In genomic region chr16:60121435-60121834, GRCm38 (mm10) we compare ENCODE assay signal across 27 mouse cellular contexts.
"Had no signal": no experiment of that assay in that cellular context is flagged by ENCODE, and none has a peak within 500 bp of the region (broad histone marks: within the 10 kb centered on the region; RNA-seq: fewer than 3 reads in every experiment).

No protein-coding gene starts in this region.

- H3K27ac ChIP-seq: gastrocnemius, adult 2 months; heart, embryonic 10.5 days; heart, embryonic 13.5 days; heart, embryonic 15.5 days; hindbrain, embryonic 13.5 days; hindbrain, embryonic 15.5 days; hindbrain, postnatal 0 days; kidney, embryonic 15.5 days; kidney, postnatal 0 days; left cerebral cortex, adult 2 months; limb, embryonic 10.5 days; limb, embryonic 12.5 days had no signal

- H3K4me3 ChIP-seq: gastrocnemius, adult 2 months; heart, embryonic 10.5 days; heart, embryonic 13.5 days; heart, embryonic 15.5 days; hindbrain, embryonic 13.5 days; hindbrain, embryonic 15.5 days; kidney, embryonic 15.5 days; left cerebral cortex, adult 2 months; limb, embryonic 10.5 days; limb, embryonic 12.5 days had no signal

- H3K4me2 ChIP-seq: heart, embryonic 13.5 days; heart, embryonic 15.5 days; hindbrain, embryonic 13.5 days; hindbrain, embryonic 15.5 days; kidney, embryonic 15.5 days; limb, embryonic 12.5 days; liver, embryonic 11.5 days had no signal

- H3K9me3 ChIP-seq: heart, embryonic 10.5 days; heart, embryonic 13.5 days; heart, embryonic 15.5 days; hindbrain, embryonic 13.5 days; hindbrain, embryonic 15.5 days; kidney, embryonic 15.5 days; limb, embryonic 10.5 days; limb, embryonic 12.5 days had no signal

- H3K9ac ChIP-seq: heart, embryonic 13.5 days; heart, embryonic 15.5 days; hindbrain, embryonic 13.5 days; hindbrain, embryonic 15.5 days; kidney, embryonic 15.5 days; limb, embryonic 12.5 days had no signal

- H3K4me1 ChIP-seq: heart, embryonic 10.5 days; heart, embryonic 13.5 days; heart, embryonic 15.5 days; hindbrain, embryonic 13.5 days; hindbrain, embryonic 15.5 days; kidney, embryonic 15.5 days; limb, embryonic 10.5 days; limb, embryonic 12.5 days had no signal

- H3K27me3 ChIP-seq: heart, embryonic 13.5 days; heart, embryonic 15.5 days; hindbrain, embryonic 13.5 days; hindbrain, embryonic 15.5 days; kidney, embryonic 15.5 days; limb, embryonic 12.5 days had no signal

- H3K36me3 ChIP-seq: heart, embryonic 10.5 days; heart, embryonic 13.5 days; heart, embryonic 15.5 days; hindbrain, embryonic 13.5 days; hindbrain, embryonic 15.5 days; kidney, embryonic 15.5 days; limb, embryonic 10.5 days; limb, embryonic 12.5 days had no signal

- ATAC-seq: hindbrain, postnatal 0 days; intestine, embryonic 16.5 days had no signal

- DNase-seq: gastrocnemius, adult 2 months; gastrocnemius, postnatal 10 days; gastrocnemius, postnatal 25 days; heart, adult 18-20 months; heart, postnatal 14 days; heart, postnatal 36 days; kidney, adult 11 months; kidney, adult 2 months; kidney, adult 9 months; kidney, postnatal 14 days; kidney, postnatal 36 days; layer of hippocampus, adult 9-11 months; layer of hippocampus, postnatal 36 days; liver had no signal
